Mouse (Mus musculus): ENCODE data around the gene Tmem125.

DNA sequence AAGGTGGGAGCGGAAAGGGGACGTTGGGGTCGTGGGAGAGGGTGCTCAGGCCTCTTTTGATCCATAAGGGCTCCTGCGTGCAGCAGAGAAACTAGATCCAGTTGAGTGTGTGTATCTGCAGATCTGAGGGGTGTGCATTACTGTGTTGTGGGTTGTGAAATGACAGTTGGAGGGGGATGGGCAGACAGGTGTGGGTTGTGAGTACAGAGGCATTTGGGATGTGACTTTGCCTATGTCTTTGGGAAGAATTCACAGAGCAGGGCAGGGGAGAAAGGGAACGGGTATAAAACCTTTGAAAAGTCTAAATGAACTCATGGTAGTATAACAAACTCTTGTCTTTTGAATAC, 16.5 kb downstream of the Tmem125 start:
- TF ChIP-seq MAX (IDR thresholded peaks at IDR 0.05; ENCODE audit: low read length): no peak
- TF ChIP-seq GABPA (IDR thresholded peaks at IDR 0.05; ENCODE audit: low read depth, low read length): no peak
- TF ChIP-seq CHD1 (IDR thresholded peaks at IDR 0.05; ENCODE audit: low read depth, low read length): no peak
- no peak for TF ChIP-seq ETS1 (IDR thresholded peaks at IDR 0.05; ENCODE audit: low read depth, low read length)
- TF ChIP-seq ZKSCAN1 (IDR thresholded peaks at IDR 0.05; ENCODE audit: low read depth, low read length): no peak
- no peak for TF ChIP-seq POLR2A (IDR thresholded peaks at IDR 0.05; ENCODE audit: control insufficient read depth in 1 of 2, insufficient read depth in 1 of 2, low read depth in 1 of 2, low read length in 2 of 2, poor library complexity in 1 of 2)
- TF ChIP-seq CTCF (IDR thresholded peaks at IDR 0.05 in 2 of 3, conservative IDR thresholded peaks at IDR 0.05 in 1 of 3; ENCODE audit: control insufficient read depth in 1 of 3, insufficient read depth in 1 of 3, low read depth in 2 of 3, low read length in 3 of 3, poor library complexity in 1 of 3, severe bottlenecking in 1 of 3): no peak
- TF ChIP-seq ZC3H11A (IDR thresholded peaks at IDR 0.05; ENCODE audit: low read depth, low read length): no peak
- no peak for TF ChIP-seq ZNF384 (IDR thresholded peaks at IDR 0.05; ENCODE audit: low read depth, low read length)
- no peak for TF ChIP-seq USF2 (IDR thresholded peaks at IDR 0.05; ENCODE audit: borderline replicate concordance in 1 of 2, insufficient read depth in 1 of 2, low read depth in 1 of 2, low read length in 2 of 2)
- TF ChIP-seq EP300 (IDR thresholded peaks at IDR 0.05; ENCODE audit: low read depth in 1 of 2, low read length in 2 of 2): no peak
- no peak for TF ChIP-seq TCF12 (IDR thresholded peaks at IDR 0.05; ENCODE audit: low read depth, low read length)
- no peak for TF ChIP-seq POLR2AphosphoS2 (IDR thresholded peaks at IDR 0.05; ENCODE audit: low read length)
- TF ChIP-seq MAFK (IDR thresholded peaks at IDR 0.05; ENCODE audit: borderline replicate concordance, low read depth, low read length): no peak

Measured in MEL (cell line).